Mouse (Mus musculus) cortical plate, adult 2 months (tissue): Measurements from ENCODE around the gene Irs2.

Experiments used
- CTCF ChIP-seq: fragments of 200-500 bp; IDR thresholded peaks from 2 replicates; pipeline ENCODE4 v1.5.1; 2011; ENCODE audit warnings: mild to moderate bottlenecking, control low read depth, low read length; ENCODE audit not compliant: insufficient read depth; ENCODE audit errors: extremely low read depth
- POLR2A ChIP-seq: fragments of 200-500 bp; IDR thresholded peaks from 2 replicates; pipeline ENCODE4 v1.6.1; 2011; ENCODE audit warnings: mild to moderate bottlenecking, low read length, control low read depth; ENCODE audit not compliant: insufficient read depth; ENCODE audit errors: extremely low read depth

GRCm38 (mm10) chr8:10994390-10994954 lies 13.8 kb downstream of the Irs2 start:
- TF ChIP-seq CTCF (no peak), POLR2A (no peak)
